Mouse (Mus musculus): ENCODE results near the gene Lrmda. TPM values are rescaled to one million over a fixed set of nuclear protein-coding genes. Genes with fewer than 3 reads are reported as not detected.

Gene Lrmda
- total RNA-seq, 4 experiments from 2014 or later, result 1.2 to 2.4 (median 1.3) TPM

- no peak for DNase-seq (ENCODE audit: low spot score in 2 of 2)
Measured at GRCm38 (mm10) chr14:22037498-22038131, 18.1 kb downstream of the Lrmda start.

GRCm38 (mm10) chr14:22042146-22042545 lies 22.6 kb downstream of the Lrmda start:
- DNase-seq (ENCODE audit: low spot score in 2 of 2), result no peak

GRCm38 (mm10) chr14:22043420-22043819 lies 23.9 kb downstream of the Lrmda start:
- DNase-seq (ENCODE audit: low spot score in 2 of 2), result no peak

- DNase-seq (ENCODE audit: low spot score in 2 of 2), result no peak
Measured at GRCm38 (mm10) chr14:22046262-22046856, 26.8 kb downstream of the Lrmda start.

GRCm38 (mm10) chr14:22048068-22048899 lies 28.8 kb downstream of the Lrmda start:
- DNase-seq (ENCODE audit: low spot score in 2 of 2), result no peak

- no peak for DNase-seq (ENCODE audit: low spot score in 2 of 2)
Measured at GRCm38 (mm10) chr14:22048900-22049199, 29.3 kb downstream of the Lrmda start.

- DNase-seq (ENCODE audit: low spot score in 2 of 2), result no peak
Measured at GRCm38 (mm10) chr14:22049282-22049681, 29.8 kb downstream of the Lrmda start.

- no peak for DNase-seq (ENCODE audit: low spot score in 2 of 2)
Measured at GRCm38 (mm10) chr14:22051941-22052664, 32.6 kb downstream of the Lrmda start.

GRCm38 (mm10) chr14:22055630-22056029 lies 36.1 kb downstream of the Lrmda start:
- DNase-seq (ENCODE audit: low spot score in 2 of 2), result no peak

GRCm38 (mm10) chr14:22056246-22056645 lies 36.7 kb downstream of the Lrmda start:
- no peak for DNase-seq (ENCODE audit: low spot score in 2 of 2)

- DNase-seq (ENCODE audit: low spot score in 2 of 2), result no peak
Measured at GRCm38 (mm10) chr14:22058729-22059128, 39.2 kb downstream of the Lrmda start.

GRCm38 (mm10) chr14:22059348-22059861 lies 39.9 kb downstream of the Lrmda start:
- DNase-seq (ENCODE audit: low spot score in 2 of 2), result no peak

- DNase-seq (ENCODE audit: low spot score in 2 of 2), result no peak
Measured at GRCm38 (mm10) chr14:22060787-22061186, 41.3 kb downstream of the Lrmda start.

GRCm38 (mm10) chr14:22062117-22062855 lies 42.8 kb downstream of the Lrmda start:
- DNase-seq (ENCODE audit: low spot score in 2 of 2), result no peak

GRCm38 (mm10) chr14:22069169-22069568 lies 49.7 kb downstream of the Lrmda start:
- DNase-seq (ENCODE audit: low spot score in 2 of 2), result no peak

- DNase-seq (ENCODE audit: low spot score in 2 of 2), result no peak
Measured at GRCm38 (mm10) chr14:22073385-22073784, 53.9 kb downstream of the Lrmda start.

GRCm38 (mm10) chr14:22074229-22074628 lies 54.7 kb downstream of the Lrmda start:
- no peak for DNase-seq (ENCODE audit: low spot score in 2 of 2)

- no peak for DNase-seq (ENCODE audit: low spot score in 2 of 2)
Measured at GRCm38 (mm10) chr14:22083931-22084330, 64.4 kb downstream of the Lrmda start.

GRCm38 (mm10) chr14:22085411-22085810 lies 65.9 kb downstream of the Lrmda start:
- DNase-seq (ENCODE audit: low spot score in 2 of 2), result no peak

- DNase-seq (ENCODE audit: low spot score in 2 of 2), result no peak
Measured at GRCm38 (mm10) chr14:22088604-22089003, 69.1 kb downstream of the Lrmda start.

- DNase-seq (ENCODE audit: low spot score in 2 of 2), result no peak
Measured at GRCm38 (mm10) chr14:22089331-22089730, 69.8 kb downstream of the Lrmda start.

Data from left cerebral cortex, adult 8-10 months (tissue).